Mouse (Mus musculus) midbrain, postnatal 0 days (tissue): Measurements from ENCODE around the gene Gns. TPM values are rescaled to one million over a fixed set of nuclear protein-coding genes. Genes with fewer than 3 reads are reported as not detected.

ENCODE experiments used
- ATAC-seq: fragments of 200-750 bp; cut with Nextera tagmentation; 2 replicates; pipeline ENCODE4 v1.8.0; 2017; ENCODE audit warnings: moderate number of reproducible peaks, mild to moderate bottlenecking, moderate TSS enrichment, moderate library complexity; ENCODE audit not compliant: low FRiP score
- DNase-seq: peaks from one replicate; pipeline ENCODE4 v3.0.0-alpha.2; 2015; ENCODE audit warnings: low spot score
- H3K27ac ChIP-seq: fragments of 300-500 bp; sonication (generic); 2 replicates; pipeline ENCODE4 v1.5.1; 2014; ENCODE audit warnings: low read depth, mild to moderate bottlenecking, low read length, mixed read lengths
- H3K27me3 ChIP-seq: fragments of 300-500 bp; sonication (generic); 2 replicates; pipeline ENCODE4 v1.6.1; 2014; ENCODE audit warnings: low read length, control low read depth, mixed read lengths; ENCODE audit not compliant: insufficient read depth
- H3K36me3 ChIP-seq: fragments of 300-500 bp; sonication (generic); 2 replicates; pipeline ENCODE4 v1.6.1; 2014; ENCODE audit warnings: low read length, control low read depth, mixed read lengths; ENCODE audit not compliant: insufficient read depth
- H3K4me1 ChIP-seq: fragments of 300-500 bp; sonication (generic); 2 replicates; pipeline ENCODE4 v1.6.1; 2014; ENCODE audit warnings: mild to moderate bottlenecking, control low read depth, antibody characterized with exemption, low read length, mixed read lengths; ENCODE audit not compliant: insufficient read depth
- H3K4me2 ChIP-seq: fragments of 300-500 bp; sonication (generic); 2 replicates; pipeline ENCODE4 v1.6.1; 2014; ENCODE audit warnings: low read depth, mild to moderate bottlenecking, low read length, mixed read lengths; ENCODE audit not compliant: poor library complexity, severe bottlenecking
- H3K4me3 ChIP-seq: fragments of 300-500 bp; sonication (generic); 2 replicates; pipeline ENCODE4 v1.5.1; 2014; ENCODE audit warnings: low read depth, mild to moderate bottlenecking, low read length, moderate library complexity
- H3K9ac ChIP-seq: fragments of 300-500 bp; sonication (generic); replicated peaks from 2 replicates; pipeline ENCODE4 v1.6.1; 2014; ENCODE audit warnings: mild to moderate bottlenecking, low read length, moderate library complexity, mixed read lengths; ENCODE audit not compliant: poor library complexity, severe bottlenecking
- H3K9me3 ChIP-seq: fragments of 300-500 bp; sonication (generic); 2 replicates; pipeline ENCODE4 v1.6.1; 2016; ENCODE audit warnings: low read length, control low read depth
- CTCF ChIP-seq: IDR thresholded peaks from 2 replicates; pipeline ENCODE4 v1.5.1; 2016; ENCODE audit warnings: antibody characterized with exemption, mild to moderate bottlenecking
- WGBS: fragments of 180-500 bp; shearing (Covaris S2); extraction: QIAGEN DNeasy Blood & Tissue Kit; methylation state at CpG from one replicate; pipeline ENCODE4 v1.1.7; 2014; 5-methylcytosine and 5-hydroxymethylcytosine counted together
- polyA plus RNA-seq: library from polyadenylated mRNA; unstranded; fragments of >200 nt; fragmentation: Nextera tagmentation; extraction: Ambion mirVana; gene quantifications from 2 replicates; pipeline ENCODE4 v1.2.1, GENCODE M21; 2015
- total RNA-seq: library from RNA; depleted of rRNA; stranded (reverse); fragments of >200 nt; gene quantifications from 2 replicates; pipeline ENCODE4 v1.2.3, GENCODE M21; 2014

Gene Gns
- total and polyA plus RNA-seq, 2 experiments from 2014 or later, result 40.4 to 84.3 TPM

DNA sequence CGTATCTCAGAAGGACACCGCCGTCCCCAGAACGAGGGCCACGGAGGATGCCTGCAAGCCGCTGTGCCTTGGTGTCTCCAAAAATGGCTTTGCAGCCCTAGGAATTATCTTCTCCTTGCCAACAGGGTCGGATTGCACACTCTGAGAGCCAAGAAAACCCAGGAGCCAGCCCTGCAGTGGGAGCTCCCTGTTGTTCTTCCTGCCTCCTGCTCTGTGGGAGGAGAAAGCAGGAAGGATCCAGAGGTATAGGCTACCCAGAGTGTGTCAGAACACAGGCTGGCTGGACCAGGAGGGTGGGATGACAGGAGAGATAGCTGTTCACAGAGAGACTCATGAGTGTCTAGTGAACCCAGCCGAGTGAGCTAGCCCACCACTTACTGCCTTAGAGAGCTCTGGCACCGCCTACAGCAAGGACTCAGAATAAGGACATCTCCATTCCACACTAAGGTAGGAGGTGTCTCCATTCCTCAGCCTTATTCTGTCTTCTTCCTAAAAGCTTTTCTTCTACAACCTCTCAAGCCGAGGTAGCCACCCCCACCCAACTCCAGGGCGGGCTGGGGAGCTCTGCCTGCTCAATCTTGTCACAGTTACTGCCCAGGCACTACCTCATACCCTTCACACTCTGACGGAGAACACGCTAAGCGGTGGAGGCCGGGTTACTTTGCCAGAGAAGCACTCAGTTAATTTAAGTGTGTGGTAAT lies 63.3 kb downstream of the Gns start:
- DNase-seq (no peak), ATAC-seq (no peak)
- peaks cover 11% of the 10 kb centered on the region for H3K4me1 ChIP-seq
- no peaks in the 10 kb centered on the region for H3K36me3 ChIP-seq
- WGBS, result 83% methylated on average over 15 of the region's 15 CpGs
- no peak for TF ChIP-seq CTCF
- no peak overlapping the region for H3K9ac ChIP-seq
- no peak overlapping the region for H3K4me2 ChIP-seq
- H3K4me3 ChIP-seq, result no peak overlapping the region
- H3K27ac ChIP-seq, result no peak overlapping the region
- no peaks in the 10 kb centered on the region for H3K9me3 ChIP-seq
- no peaks in the 10 kb centered on the region for H3K27me3 ChIP-seq

DNA sequence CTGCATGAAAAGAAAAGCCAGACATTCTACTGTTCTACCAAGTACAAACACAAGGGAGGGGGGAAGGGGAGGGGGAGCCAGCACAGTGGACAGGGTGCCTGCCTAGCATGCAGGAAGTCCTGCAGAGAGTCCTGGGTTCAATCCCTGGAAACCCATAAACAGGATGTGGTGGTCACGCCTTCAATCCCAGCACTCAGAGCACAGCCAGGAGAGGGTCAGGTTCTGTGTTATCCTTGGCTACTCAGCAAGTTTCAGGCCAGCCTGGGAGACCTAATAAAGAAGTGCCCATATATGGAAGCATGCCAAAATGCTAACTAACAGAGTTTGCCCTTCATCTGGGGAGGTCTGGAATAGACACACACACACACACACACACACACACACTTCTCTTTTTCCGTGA lies 64.2 kb downstream of the Gns start:
- Histone ChIP-seq H3K4me1 (peaks cover 9% of the 10 kb centered on the region), H3K27ac (no peak overlapping the region), H3K9ac (no peak overlapping the region), H3K36me3 (no peaks in the 10 kb centered on the region), H3K4me3 (no peak overlapping the region), H3K4me2 (no peak overlapping the region), H3K9me3 (no peaks in the 10 kb centered on the region), H3K27me3 (no peaks in the 10 kb centered on the region)
- no peak for ATAC-seq
- TF ChIP-seq CTCF, result no peak
- 54% methylated on average over 2 of the region's 2 CpGs for WGBS
- peak; percentile 58 for DNase-seq

DNA sequence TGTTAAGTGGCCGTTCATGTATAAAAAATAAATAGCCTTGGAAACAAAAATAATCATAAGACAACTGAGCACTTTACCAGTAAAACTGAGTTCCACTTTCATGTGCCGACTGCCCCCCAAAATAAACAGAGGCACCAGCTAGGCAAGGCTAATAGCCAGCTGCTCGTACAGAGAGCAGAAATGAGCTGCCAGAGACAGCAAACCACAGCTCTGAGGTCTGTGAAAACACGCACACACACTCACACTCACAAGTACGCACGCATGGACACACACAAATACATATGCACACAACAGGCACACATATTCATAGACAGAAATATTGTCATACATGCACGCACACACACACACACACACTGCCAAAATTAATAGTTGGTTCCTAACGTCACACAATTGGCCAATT lies 64.7 kb downstream of the Gns start:
- WGBS, result 60% methylated on average over 8 of the region's 8 CpGs
- H3K4me1 ChIP-seq, result peaks cover 7% of the 10 kb centered on the region; the same call in 1 of the 2 replicates
- H3K4me3 ChIP-seq, result no peak overlapping the region
- no peak overlapping the region for H3K27ac ChIP-seq
- no peaks in the 10 kb centered on the region for H3K36me3 ChIP-seq
- TF ChIP-seq CTCF, result no peak
- no peak for DNase-seq
- no peaks in the 10 kb centered on the region for H3K27me3 ChIP-seq
- 0 out of 2 replicates have a peak overlapping the region, but pooled peaks have one; percentile 8 for H3K9ac ChIP-seq
- ATAC-seq, result no peak
- H3K4me2 ChIP-seq, result no peak overlapping the region
- H3K9me3 ChIP-seq, result no peaks in the 10 kb centered on the region

DNA sequence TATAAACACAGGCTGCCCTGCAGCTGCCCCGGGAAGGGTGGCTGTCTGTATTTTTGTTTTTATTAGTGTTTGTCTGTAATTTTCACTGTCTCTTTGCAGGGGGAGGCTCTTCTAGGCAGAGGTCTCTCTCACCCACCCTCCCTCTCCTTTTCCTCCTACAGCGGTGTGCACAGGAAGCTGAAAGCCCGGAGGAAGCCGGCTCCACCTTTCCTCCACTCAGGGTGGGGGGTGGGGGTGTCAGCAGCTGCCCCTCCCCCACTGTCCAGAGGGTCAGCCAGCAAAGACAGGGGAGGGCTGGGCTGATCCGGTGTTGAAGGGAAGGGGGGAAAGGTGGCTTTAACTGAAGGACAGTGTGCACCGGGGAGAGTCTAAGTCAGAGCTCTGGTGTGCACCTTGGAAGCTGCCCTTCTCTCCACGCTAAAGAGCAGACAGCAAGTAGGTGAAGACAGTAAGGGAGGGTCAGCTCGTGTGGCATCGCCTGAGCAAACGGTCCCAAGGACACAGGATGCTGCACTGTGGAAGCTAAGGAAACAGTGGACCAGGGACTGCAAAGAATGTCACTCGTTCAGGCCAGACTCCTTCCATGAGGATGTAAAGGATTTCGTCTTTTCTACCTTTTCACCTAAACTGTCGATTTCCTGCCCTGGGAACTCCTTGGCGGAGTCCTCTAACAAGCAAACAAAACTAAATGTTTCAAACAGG lies 65.2 kb downstream of the Gns start:
- Histone ChIP-seq H3K4me2 (no peak overlapping the region), H3K9ac (0 out of 2 replicates have a peak overlapping the region, but pooled peaks have one; percentile 8)
- no peak for DNase-seq

DNA sequence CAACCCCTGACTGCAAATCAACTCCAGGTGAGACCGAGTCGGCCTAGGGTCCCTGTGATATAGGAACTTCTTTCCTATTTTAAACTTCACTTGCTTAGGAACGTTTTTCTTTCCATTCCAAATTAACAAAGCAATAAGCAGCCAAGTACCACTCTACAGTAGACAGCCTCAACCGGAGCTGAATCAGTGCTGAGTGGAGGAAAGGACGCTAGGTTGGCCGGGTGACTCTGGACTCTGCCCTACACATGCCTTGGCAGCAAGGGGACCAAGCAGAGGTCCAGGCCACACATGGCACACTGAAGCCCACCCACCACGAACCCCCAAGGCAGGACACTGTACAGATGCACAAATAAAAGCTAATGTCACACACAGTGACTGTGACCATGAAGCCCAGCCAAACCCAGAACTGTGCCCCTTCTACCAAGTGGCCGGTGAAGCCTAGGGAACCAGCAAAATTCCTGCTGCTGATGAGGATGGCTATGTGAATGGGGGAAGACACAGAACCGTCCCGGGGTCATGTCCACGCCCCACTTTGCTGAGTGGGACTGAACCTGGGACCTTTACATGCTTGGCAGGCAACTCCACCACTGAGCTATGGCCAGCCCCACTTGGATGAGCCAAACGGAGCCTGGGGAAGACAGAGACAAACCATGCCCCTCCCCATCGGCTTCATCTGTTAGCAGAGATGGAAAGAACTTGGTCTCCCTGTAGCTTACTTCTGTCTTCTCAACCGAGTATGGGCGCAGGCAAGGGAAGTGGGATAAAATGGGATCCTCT lies 66.1 kb downstream of the Gns start:
- Histone ChIP-seq H3K27me3 (no peaks in the 10 kb centered on the region), H3K4me3 (no peak overlapping the region), H3K27ac (no peak overlapping the region), H3K9me3 (no peaks in the 10 kb centered on the region), H3K4me2 (no peak overlapping the region), H3K4me1 (peaks cover 7% of the 10 kb centered on the region; the same call in 1 of the 2 replicates), H3K36me3 (no peaks in the 10 kb centered on the region), H3K9ac (no peak overlapping the region)
- 82% methylated on average over 15 of the region's 15 CpGs for WGBS
- ATAC-seq, result peak; percentile 50; the same call in 1 of the 2 replicates
- peak; percentile 49 for DNase-seq
- TF ChIP-seq CTCF, result no peak

More for the DNA sequence above, 65.2 kb downstream of the Gns start:
- H3K4me1 ChIP-seq, result peaks cover 7% of the 10 kb centered on the region; the same call in 1 of the 2 replicates
- no peak for ATAC-seq
- 44% methylated on average over 14 of the region's 14 CpGs for WGBS
- no peaks in the 10 kb centered on the region for H3K36me3 ChIP-seq
- no peak overlapping the region for H3K27ac ChIP-seq
- no peak overlapping the region for H3K4me3 ChIP-seq
- H3K27me3 ChIP-seq, result no peaks in the 10 kb centered on the region
- H3K9me3 ChIP-seq, result no peaks in the 10 kb centered on the region
- TF ChIP-seq CTCF, result no peak
